Mouse (Mus musculus) hindbrain, embryonic 11.5 days (tissue): ENCODE data around the gene Vax1. TPM values are rescaled to one million over a fixed set of nuclear protein-coding genes. Genes with fewer than 3 reads are reported as not detected.

Experiments used
- ATAC-seq: fragments of 200-750 bp; cut with Nextera tagmentation; 2 replicates; pipeline ENCODE4 v1.8.0; 2017; ENCODE audit warnings: mild to moderate bottlenecking, moderate TSS enrichment, moderate library complexity; ENCODE audit not compliant: low FRiP score
- DNase-seq: peaks from one replicate; pipeline ENCODE4 v3.0.0-alpha.2; 2015; ENCODE audit warnings: low spot score
- H3K27ac ChIP-seq: fragments of 300-500 bp; sonication (generic); 2 replicates; pipeline ENCODE4 v1.5.1; 2014; ENCODE audit warnings: mild to moderate bottlenecking, low read depth, low read length
- H3K27me3 ChIP-seq: fragments of 300-500 bp; sonication (generic); 2 replicates; pipeline ENCODE4 v1.6.1; 2014; ENCODE audit warnings: mild to moderate bottlenecking, low read length, moderate library complexity, mixed read lengths; ENCODE audit not compliant: control insufficient read depth, insufficient read depth
- H3K36me3 ChIP-seq: fragments of 300-500 bp; sonication (generic); 2 replicates; pipeline ENCODE4 v1.6.1; 2014; ENCODE audit warnings: mild to moderate bottlenecking, low read length, moderate library complexity, mixed read lengths; ENCODE audit not compliant: control insufficient read depth, insufficient read depth
- H3K4me1 ChIP-seq: fragments of 300-500 bp; sonication (generic); replicated peaks from 2 replicates; pipeline ENCODE4 v1.6.1; 2014; ENCODE audit warnings: low read length, mixed read lengths; ENCODE audit not compliant: control insufficient read depth, insufficient read depth
- H3K4me2 ChIP-seq: fragments of 300-500 bp; sonication (generic); replicated peaks from 2 replicates; pipeline ENCODE4 v1.6.1; 2014; ENCODE audit warnings: mild to moderate bottlenecking, low read depth, low read length
- H3K4me3 ChIP-seq: fragments of 300-500 bp; sonication (generic); 2 replicates; pipeline ENCODE4 v1.5.1; 2014; ENCODE audit warnings: low read depth, low read length
- H3K9ac ChIP-seq: fragments of 300-500 bp; sonication (generic); 2 replicates; pipeline ENCODE4 v1.6.1; 2014; ENCODE audit warnings: low read depth, low read length
- H3K9me3 ChIP-seq: fragments of 300-500 bp; sonication (generic); 2 replicates; pipeline ENCODE4 v1.6.1; 2016; ENCODE audit warnings: low read length; ENCODE audit not compliant: control insufficient read depth
- WGBS: fragments of 180-500 bp; shearing (Covaris S2); extraction: QIAGEN DNeasy Blood & Tissue Kit; methylation state at CpG from one replicate; pipeline ENCODE4 v1.1.7; 2014; 5-methylcytosine and 5-hydroxymethylcytosine counted together
- polyA plus RNA-seq: library from polyadenylated mRNA; unstranded; fragments of >200 nt; fragmentation: Nextera tagmentation; extraction: Ambion mirVana; gene quantifications from 2 replicates; pipeline ENCODE4 v1.2.1, GENCODE M21; 2014

Vax1 gene
- polyA plus RNA-seq, 1 experiment from 2014 or later, result not detected

GRCm38 (mm10) chr19:59135387-59135786, 34.5 kb downstream of the Vax1 start:
- H3K27ac ChIP-seq, result no peak overlapping the region
- peaks cover 3% of the 10 kb centered on the region for H3K27me3 ChIP-seq
- no peak overlapping the region for H3K4me3 ChIP-seq
- H3K9me3 ChIP-seq, result no peaks in the 10 kb centered on the region
- no peak overlapping the region for H3K9ac ChIP-seq
- no peak overlapping the region for H3K4me2 ChIP-seq
- peaks cover 3% of the 10 kb centered on the region for H3K4me1 ChIP-seq
- no peaks in the 10 kb centered on the region for H3K36me3 ChIP-seq
- no peak for ATAC-seq
- WGBS, result 61% methylated on average over 8 of the region's 8 CpGs
- DNase-seq, result no peak

DNA sequence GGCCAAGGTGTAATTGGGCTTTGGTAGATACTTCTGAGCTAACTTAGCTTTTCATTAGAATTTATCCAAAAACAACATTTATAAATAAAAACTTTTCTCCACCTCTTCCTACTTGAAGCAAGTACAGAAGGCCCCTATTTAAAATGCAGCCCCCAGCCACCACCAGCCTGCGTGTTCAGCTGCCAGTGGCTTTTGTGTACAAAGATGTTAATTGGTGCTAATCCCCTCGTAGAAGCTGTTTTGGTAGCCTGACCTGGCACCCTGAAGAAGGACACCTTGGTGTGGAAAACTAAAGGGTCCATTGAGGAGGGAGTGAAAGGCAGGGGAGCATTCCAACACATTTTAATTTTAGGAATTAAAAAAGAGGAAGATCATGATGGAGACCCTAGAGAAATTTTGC, 34.9 kb downstream of the Vax1 start:
- Histone ChIP-seq H3K4me1 (peaks cover 3% of the 10 kb centered on the region), H3K9me3 (no peaks in the 10 kb centered on the region), H3K4me3 (no peak overlapping the region), H3K9ac (no peak overlapping the region), H3K27ac (no peak overlapping the region), H3K4me2 (no peak overlapping the region), H3K36me3 (no peaks in the 10 kb centered on the region), H3K27me3 (peaks cover 3% of the 10 kb centered on the region)
- WGBS, result 14% methylated on average over 2 of the region's 2 CpGs
- DNase-seq, result no peak
- no peak for ATAC-seq

GRCm38 (mm10) chr19:59133202-59133601, 36.7 kb downstream of the Vax1 start:
- no peak overlapping the region for H3K27ac ChIP-seq
- no peak overlapping the region for H3K4me3 ChIP-seq
- H3K9me3 ChIP-seq, result no peaks in the 10 kb centered on the region
- WGBS, result 27% methylated on average over 11 of the region's 11 CpGs
- no peaks in the 10 kb centered on the region for H3K36me3 ChIP-seq
- DNase-seq (peak; percentile 67), ATAC-seq (peak; percentile 57)
- H3K9ac ChIP-seq, result no peak overlapping the region
- H3K27me3 ChIP-seq, result peaks cover 3% of the 10 kb centered on the region
- no peak overlapping the region for H3K4me2 ChIP-seq
- peaks cover 3% of the 10 kb centered on the region for H3K4me1 ChIP-seq

DNA sequence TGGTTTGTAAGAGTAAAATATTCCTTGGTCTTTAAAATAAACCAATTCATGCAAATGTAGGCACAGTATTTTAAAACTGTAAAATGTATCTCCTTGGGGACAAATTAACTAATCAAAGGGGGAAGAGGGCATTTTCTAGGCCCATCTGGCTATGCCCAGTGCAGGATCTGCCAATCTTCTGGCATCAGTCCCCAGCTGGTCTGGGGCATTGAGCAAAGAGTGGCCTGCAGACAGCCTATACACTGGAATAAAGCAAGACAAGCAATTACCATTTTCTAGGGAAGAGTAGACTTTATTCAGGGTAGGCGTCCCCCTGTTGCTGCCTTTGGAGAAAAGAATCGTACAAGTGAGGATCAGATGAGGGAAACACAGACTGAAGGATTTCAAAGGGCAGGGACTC, 40.2 kb downstream of the Vax1 start:
- no peaks in the 10 kb centered on the region for H3K9me3 ChIP-seq
- ATAC-seq (no peak), DNase-seq (no peak)
- WGBS, result 70% methylated on average over 2 of the region's 2 CpGs
- H3K4me3 ChIP-seq, result no peak overlapping the region
- H3K4me2 ChIP-seq, result no peak overlapping the region
- H3K27ac ChIP-seq, result no peak overlapping the region
- no peak overlapping the region for H3K9ac ChIP-seq
- H3K4me1 ChIP-seq, result peaks cover 3% of the 10 kb centered on the region
- H3K36me3 ChIP-seq, result no peaks in the 10 kb centered on the region
- peaks cover 3% of the 10 kb centered on the region for H3K27me3 ChIP-seq

DNA sequence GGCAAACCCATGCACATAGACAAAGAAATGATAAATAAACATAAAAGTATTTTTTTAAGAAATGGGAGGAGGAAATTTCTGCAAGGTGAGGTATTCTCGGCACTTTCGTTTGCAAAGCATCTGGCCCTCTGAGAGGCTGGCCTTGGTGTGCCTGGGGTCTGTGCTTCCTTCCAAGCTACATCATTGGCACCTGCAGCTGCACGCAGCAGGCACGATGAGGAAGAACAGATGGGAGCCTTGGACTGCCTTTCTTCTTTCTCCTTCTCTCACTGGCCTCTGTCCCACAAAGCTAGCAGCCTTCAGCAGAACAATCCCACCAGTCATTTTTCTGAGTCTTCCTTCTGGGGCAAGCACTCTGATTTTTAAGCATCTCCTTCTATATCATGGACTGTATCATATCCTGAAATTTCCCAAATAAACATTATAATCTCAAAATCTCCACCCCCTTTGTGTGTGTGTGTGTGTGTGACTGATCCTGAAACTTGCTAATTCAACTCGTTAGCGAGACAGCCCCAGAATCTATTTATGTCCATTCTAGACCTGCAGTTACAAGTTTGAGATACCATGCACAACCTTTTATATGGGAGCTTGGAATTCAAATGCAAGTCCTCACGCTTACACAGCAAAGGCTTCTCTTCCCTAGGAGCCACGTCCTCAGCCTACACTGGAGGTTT, 41.2 kb downstream of the Vax1 start:
- no peak overlapping the region for H3K9ac ChIP-seq
- WGBS, result 80% methylated on average over 8 of the region's 8 CpGs
- H3K36me3 ChIP-seq, result no peaks in the 10 kb centered on the region
- H3K4me3 ChIP-seq, result no peak overlapping the region
- DNase-seq, result no peak
- peaks cover 3% of the 10 kb centered on the region for H3K4me1 ChIP-seq
- H3K4me2 ChIP-seq, result no peak overlapping the region
- H3K9me3 ChIP-seq, result no peaks in the 10 kb centered on the region
- no peak for ATAC-seq
- peaks cover 3% of the 10 kb centered on the region for H3K27me3 ChIP-seq
- H3K27ac ChIP-seq, result no peak overlapping the region

GRCm38 (mm10) chr19:59127424-59127823, 42.4 kb downstream of the Vax1 start:
- Histone ChIP-seq H3K27ac (no peak overlapping the region), H3K36me3 (no peaks in the 10 kb centered on the region), H3K4me2 (no peak overlapping the region), H3K4me1 (no peaks in the 10 kb centered on the region), H3K4me3 (no peak overlapping the region), H3K9ac (no peak overlapping the region), H3K9me3 (no peaks in the 10 kb centered on the region), H3K27me3 (peaks cover 3% of the 10 kb centered on the region)
- DNase-seq, result no peak
- no peak for ATAC-seq
- WGBS, result 84% methylated on average over 3 of the region's 3 CpGs

Other genes starting within 250 kb of the Vax1 start
- gene Eno4, start 226.6 kb downstream of the Vax1 start, polyA plus RNA-seq, result 0.54 and 0.99 TPM in 2 replicates
- 14.5 and 15.7 TPM in 2 replicates for gene Hspa12a, start 226.4 kb downstream of the Vax1 start, polyA plus RNA-seq
- 2.5 and 4.0 TPM in 2 replicates for gene Shtn1, start 94.0 kb downstream of the Vax1 start, polyA plus RNA-seq
- not detected in 2 replicates for gene Kcnk18, start 49.2 kb upstream of the Vax1 start, polyA plus RNA-seq
- 17.3 and 18.1 TPM in 2 replicates for gene Slc18a2, start 90.8 kb upstream of the Vax1 start, polyA plus RNA-seq
- gene Rps12-ps3, start 152.2 kb upstream of the Vax1 start, polyA plus RNA-seq, result 14.9 and 16.3 TPM in 2 replicates
- gene Pdzd8, start 175.7 kb upstream of the Vax1 start, polyA plus RNA-seq, result 14.1 and 18.2 TPM in 2 replicates